Mouse (Mus musculus) hindbrain, postnatal 0 days (tissue): ENCODE measurements around the gene Casc3. TPM values are rescaled to one million over a fixed set of nuclear protein-coding genes. Genes with fewer than 3 reads are reported as not detected.

Experiments
- ATAC-seq: fragments of 200-750 bp; cut with Nextera tagmentation; 2 replicates; pipeline ENCODE4 v1.8.0; 2017; ENCODE audit warnings: mild to moderate bottlenecking, moderate TSS enrichment, moderate library complexity
- DNase-seq: peaks from one replicate; pipeline ENCODE4 v3.0.0-alpha.2; 2015; ENCODE audit warnings: low spot score
- H3K27ac ChIP-seq: fragments of 300-500 bp; sonication (generic); 2 replicates; pipeline ENCODE4 v1.5.1; 2014; ENCODE audit warnings: mild to moderate bottlenecking
- H3K27me3 ChIP-seq: fragments of 300-500 bp; sonication (generic); 2 replicates; pipeline ENCODE4 v1.6.1; 2014; ENCODE audit warnings: low read length, mixed read lengths; ENCODE audit not compliant: insufficient read depth
- H3K36me3 ChIP-seq: fragments of 300-500 bp; sonication (generic); 2 replicates; pipeline ENCODE4 v1.6.1; 2014; ENCODE audit warnings: low read length, mixed read lengths; ENCODE audit not compliant: insufficient read depth
- H3K4me1 ChIP-seq: fragments of 300-500 bp; sonication (generic); 2 replicates; pipeline ENCODE4 v1.6.1; 2014; ENCODE audit warnings: antibody characterized with exemption, low read length, mixed read lengths; ENCODE audit not compliant: insufficient read depth
- H3K4me2 ChIP-seq: fragments of 300-500 bp; sonication (generic); 2 replicates; pipeline ENCODE4 v1.6.1; 2014; ENCODE audit warnings: low read depth, mild to moderate bottlenecking, low read length, moderate library complexity, mixed read lengths
- H3K4me3 ChIP-seq: fragments of 300-500 bp; sonication (generic); 2 replicates; pipeline ENCODE4 v1.5.1; 2014; ENCODE audit warnings: low read length
- H3K9ac ChIP-seq: fragments of 300-500 bp; sonication (generic); replicated peaks from 2 replicates; pipeline ENCODE4 v1.6.1; 2014; ENCODE audit warnings: mild to moderate bottlenecking, low read length, moderate library complexity, mixed read lengths
- H3K9me3 ChIP-seq: fragments of 300-500 bp; sonication (generic); 2 replicates; pipeline ENCODE4 v1.6.1; 2016; ENCODE audit warnings: low read length, mixed read lengths
- CTCF ChIP-seq: IDR thresholded peaks from 2 replicates; pipeline ENCODE4 v1.5.1; 2016; ENCODE audit warnings: antibody characterized with exemption, control low read depth, low read depth
- WGBS: fragments of 180-500 bp; shearing (Covaris S2); extraction: QIAGEN DNeasy Blood & Tissue Kit; methylation state at CpG from one replicate; pipeline ENCODE4 v1.1.7; 2014; 5-methylcytosine and 5-hydroxymethylcytosine counted together
- polyA plus RNA-seq: library from polyadenylated mRNA; unstranded; fragments of >200 nt; fragmentation: Nextera tagmentation; extraction: Ambion mirVana; gene quantifications from 2 replicates; pipeline ENCODE4 v1.2.1, GENCODE M21; 2015
- total RNA-seq: library from RNA; depleted of rRNA; stranded (reverse); fragments of >200 nt; gene quantifications from 2 replicates; pipeline ENCODE4 v1.2.3, GENCODE M21; 2014

Casc3 gene
- total and polyA plus RNA-seq, 2 experiments from 2014 or later: 24.4 to 35.7 TPM

- Histone ChIP-seq H3K36me3 (0 out of 2 replicates have a peak, but pooled peaks cover 2% of the 10 kb centered on the region), H3K27ac (peak overlapping the region; percentile 84), H3K27me3 (no peaks in the 10 kb centered on the region), H3K4me3 (no peak overlapping the region), H3K4me2 (peak overlapping the region; percentile 76), H3K4me1 (peaks cover 30% of the 10 kb centered on the region), H3K9ac (no peak overlapping the region; the same call in none of the 2 replicates), H3K9me3 (no peaks in the 10 kb centered on the region)
- DNase-seq: no peak
- TF ChIP-seq CTCF: no peak
- no peak for ATAC-seq
- WGBS: 55% methylated on average over 12 of the region's 12 CpGs
Measured at GRCm38 (mm10) chr11:98776052-98776764, 28.5 kb upstream of the Casc3 start.

DNA sequence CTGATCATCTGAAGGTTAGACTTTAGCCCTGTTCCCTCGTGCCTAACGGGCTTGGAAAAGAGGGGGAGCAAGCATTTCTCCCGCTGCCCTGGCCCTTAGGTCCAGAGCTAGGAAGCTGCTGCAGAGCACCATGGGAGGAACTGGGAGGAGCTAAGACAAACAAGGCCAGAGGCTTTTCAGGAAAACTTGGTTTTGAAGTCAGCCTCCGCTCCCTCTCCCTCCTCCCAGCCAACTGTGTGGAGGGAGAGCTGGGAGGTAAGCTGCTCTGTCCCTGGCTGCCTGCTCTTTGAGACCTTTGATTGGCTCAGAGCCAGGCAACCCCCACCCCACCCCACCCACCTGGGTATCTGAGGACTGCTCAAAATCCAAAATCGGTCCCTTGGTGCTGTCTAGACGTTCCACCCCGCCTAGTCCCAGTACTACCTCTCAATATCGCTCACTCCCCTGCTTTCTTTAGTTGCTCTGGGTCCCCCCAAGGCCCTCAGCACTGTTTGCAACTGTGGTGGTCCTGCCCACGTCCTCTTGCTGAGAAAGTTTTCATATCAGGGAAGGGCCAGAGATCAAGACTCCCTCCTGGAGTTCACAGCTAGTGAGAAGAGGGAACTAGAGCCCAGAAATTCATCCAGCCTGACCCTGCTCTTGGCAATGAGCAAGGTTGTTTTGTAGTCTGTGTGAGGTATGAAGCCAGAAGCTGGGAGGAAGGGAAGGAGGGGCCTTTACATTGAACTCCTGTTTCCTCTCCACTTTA, 27.7 kb upstream of the Casc3 start:
- Histone ChIP-seq H3K27ac (peak overlapping the region; percentile 84), H3K4me3 (no peak overlapping the region), H3K36me3 (no peaks in the 10 kb centered on the region), H3K4me1 (peaks cover 35% of the 10 kb centered on the region), H3K27me3 (no peaks in the 10 kb centered on the region), H3K4me2 (no peak overlapping the region), H3K9me3 (no peaks in the 10 kb centered on the region), H3K9ac (no peak overlapping the region; the same call in 1 of the 2 replicates)
- TF ChIP-seq CTCF: no peak
- ATAC-seq (no peak), DNase-seq (no peak)
- 16% methylated on average over 9 of the region's 9 CpGs for WGBS

- Histone ChIP-seq H3K4me1 (peaks cover 35% of the 10 kb centered on the region), H3K36me3 (no peaks in the 10 kb centered on the region), H3K27ac (no peak overlapping the region), H3K9ac (no peak overlapping the region), H3K4me2 (no peak overlapping the region), H3K9me3 (no peaks in the 10 kb centered on the region), H3K4me3 (no peak overlapping the region), H3K27me3 (no peaks in the 10 kb centered on the region)
- ATAC-seq (no peak), DNase-seq (no peak)
- TF ChIP-seq CTCF: no peak
Measured at GRCm38 (mm10) chr11:98777888-98778287, 26.8 kb upstream of the Casc3 start.

DNA sequence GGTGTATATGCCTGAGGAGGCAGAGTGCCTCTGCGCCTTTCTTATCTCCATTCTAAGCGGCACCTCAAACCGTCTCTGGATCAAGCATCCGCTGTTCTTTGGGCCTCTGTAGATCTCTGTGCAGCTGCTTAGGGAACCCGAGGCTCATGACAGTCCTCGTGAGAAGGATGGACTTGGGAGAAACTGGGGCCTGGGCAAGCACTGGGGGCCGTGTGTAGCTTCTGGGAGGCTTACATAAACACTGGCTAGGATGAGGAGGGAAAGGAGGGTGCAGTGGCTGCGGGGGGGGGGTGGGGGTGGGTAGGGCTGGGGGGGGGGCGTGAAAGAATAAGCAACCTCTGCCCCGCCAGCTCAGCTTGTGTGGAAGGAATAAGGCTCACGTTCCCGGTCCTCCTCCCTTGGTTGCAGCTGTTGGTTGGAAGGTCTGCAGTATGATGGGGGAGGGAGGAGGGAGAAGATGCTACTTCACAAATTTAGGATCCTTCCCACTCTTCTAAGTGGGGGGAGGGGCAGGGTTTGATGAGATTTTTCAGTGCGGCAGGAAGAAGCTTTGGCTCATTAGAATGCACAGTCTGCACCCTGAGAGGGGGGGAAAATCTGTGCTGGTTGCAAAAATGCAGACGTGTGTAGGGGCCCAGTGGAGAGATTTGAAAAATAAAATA, 22.7 kb upstream of the Casc3 start:
- no peak for TF ChIP-seq CTCF
- no peak for ATAC-seq
- WGBS: 20% methylated on average over 12 of the region's 14 CpGs
- Histone ChIP-seq H3K27me3 (no peaks in the 10 kb centered on the region), H3K4me2 (no peak overlapping the region), H3K27ac (peak overlapping the region; percentile 85), H3K4me1 (peaks cover 29% of the 10 kb centered on the region), H3K9me3 (no peaks in the 10 kb centered on the region), H3K36me3 (no peaks in the 10 kb centered on the region), H3K4me3 (no peak overlapping the region), H3K9ac (no peak overlapping the region)
- peak; percentile 61 for DNase-seq

- H3K27me3 ChIP-seq: no peaks in the 10 kb centered on the region
- peak overlapping the region; percentile 39 for H3K4me2 ChIP-seq
- peak overlapping the region; percentile 85 for H3K27ac ChIP-seq
- DNase-seq (no peak), ATAC-seq (0 out of 2 replicates have a peak, but pooled peaks have one; percentile 1)
- H3K36me3 ChIP-seq: no peaks in the 10 kb centered on the region
- TF ChIP-seq CTCF: no peak
- H3K4me3 ChIP-seq: no peak overlapping the region
- H3K9me3 ChIP-seq: no peaks in the 10 kb centered on the region
- peaks cover 29% of the 10 kb centered on the region for H3K4me1 ChIP-seq
- H3K9ac ChIP-seq: peak overlapping the region; percentile 39; the same call in 1 of the 2 replicates
- WGBS: 6% methylated on average over 17 of the region's 17 CpGs
Measured at GRCm38 (mm10) chr11:98782651-98783235, 22.0 kb upstream of the Casc3 start.

DNA sequence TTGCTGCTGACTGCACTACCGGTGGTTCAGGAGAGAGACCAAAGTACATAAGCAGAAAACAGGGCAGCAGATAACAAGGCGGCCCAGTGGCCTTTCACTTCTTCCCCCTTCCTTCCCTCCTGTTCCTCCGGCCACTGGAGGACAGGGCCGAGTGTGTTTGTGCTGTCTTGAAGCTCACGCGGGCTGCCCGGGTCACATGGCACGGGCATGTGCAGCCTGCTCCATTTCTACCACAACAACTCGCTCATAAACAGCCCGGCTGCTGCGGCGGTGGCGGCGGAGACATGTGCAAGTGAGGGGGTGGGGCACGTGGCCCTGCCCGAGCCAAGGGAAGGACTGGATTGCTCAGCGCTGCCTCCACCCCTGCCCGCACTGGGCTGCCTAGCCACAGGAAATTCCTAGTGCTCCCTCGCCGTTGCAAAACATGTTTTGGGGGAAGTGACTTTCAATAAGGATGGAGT, 21.4 kb upstream of the Casc3 start:
- H3K27me3 ChIP-seq: no peaks in the 10 kb centered on the region
- no peak overlapping the region for H3K4me3 ChIP-seq
- peak overlapping the region; percentile 39 for H3K4me2 ChIP-seq
- ATAC-seq: peak; percentile 65
- H3K27ac ChIP-seq: peak overlapping the region; percentile 85
- peak; percentile 2; the same call in 1 of the 2 replicates for TF ChIP-seq CTCF
- 2% methylated on average over 20 of the region's 20 CpGs for WGBS
- H3K36me3 ChIP-seq: no peaks in the 10 kb centered on the region
- H3K4me1 ChIP-seq: peaks cover 29% of the 10 kb centered on the region
- H3K9ac ChIP-seq: peak overlapping the region; percentile 39; the same call in 1 of the 2 replicates
- peak; percentile 86 for DNase-seq
- no peaks in the 10 kb centered on the region for H3K9me3 ChIP-seq
